Mouse (Mus musculus) bone marrow, adult 2 months (tissue): ENCODE measurements around the gene Zkscan6. TPM values are rescaled to one million over a fixed set of nuclear protein-coding genes. Genes with fewer than 3 reads are reported as not detected.

Experiments used
- H3K27ac ChIP-seq: fragments of 200-500 bp; 2 replicates; pipeline ENCODE4 v1.5.1; 2012; ENCODE audit warnings: low read depth, mild to moderate bottlenecking, control low read depth, inconsistent platforms, low read length; ENCODE audit not compliant: control insufficient read depth, poor library complexity, insufficient read depth
- H3K4me1 ChIP-seq: fragments of 200-500 bp; 2 replicates; pipeline ENCODE4 v1.6.1; 2011; ENCODE audit warnings: low read length; ENCODE audit not compliant: control insufficient read depth, insufficient read depth
- H3K4me3 ChIP-seq: fragments of 200-500 bp; replicated peaks from 2 replicates; pipeline ENCODE3; 2011; ENCODE audit warnings: mild to moderate bottlenecking, low read depth, low read length, control low read depth; ENCODE audit not compliant: control insufficient read depth
- CTCF ChIP-seq: fragments of 200-500 bp; IDR thresholded peaks from 2 replicates; pipeline ENCODE4 v1.5.1; 2011; ENCODE audit warnings: low read length, control low read depth; ENCODE audit not compliant: control insufficient read depth, insufficient read depth
- POLR2A ChIP-seq: fragments of 200-500 bp; IDR thresholded peaks from 2 replicates; pipeline ENCODE4 v1.6.1; 2011; ENCODE audit warnings: low read depth, mild to moderate bottlenecking, control low read depth, low read length, borderline replicate concordance; ENCODE audit not compliant: control insufficient read depth
- WGBS: fragments of 180-500 bp; shearing (Covaris S2); methylation state at CpG from one replicate; pipeline ENCODE4 v1.1.7; 2018; 5-methylcytosine and 5-hydroxymethylcytosine counted together
- polyA plus RNA-seq: library from polyadenylated mRNA; stranded (reverse); fragments of >200 nt; gene quantifications from 2 replicates; pipeline ENCODE4 v1.2.4, GENCODE M21; 2011; ENCODE audit warnings: low replicate concordance; ENCODE audit not compliant: missing spikeins, insufficient read depth, insufficient read length

Gene Zkscan6
- polyA plus RNA-seq, 1 experiment: 16.2 TPM

DNA sequence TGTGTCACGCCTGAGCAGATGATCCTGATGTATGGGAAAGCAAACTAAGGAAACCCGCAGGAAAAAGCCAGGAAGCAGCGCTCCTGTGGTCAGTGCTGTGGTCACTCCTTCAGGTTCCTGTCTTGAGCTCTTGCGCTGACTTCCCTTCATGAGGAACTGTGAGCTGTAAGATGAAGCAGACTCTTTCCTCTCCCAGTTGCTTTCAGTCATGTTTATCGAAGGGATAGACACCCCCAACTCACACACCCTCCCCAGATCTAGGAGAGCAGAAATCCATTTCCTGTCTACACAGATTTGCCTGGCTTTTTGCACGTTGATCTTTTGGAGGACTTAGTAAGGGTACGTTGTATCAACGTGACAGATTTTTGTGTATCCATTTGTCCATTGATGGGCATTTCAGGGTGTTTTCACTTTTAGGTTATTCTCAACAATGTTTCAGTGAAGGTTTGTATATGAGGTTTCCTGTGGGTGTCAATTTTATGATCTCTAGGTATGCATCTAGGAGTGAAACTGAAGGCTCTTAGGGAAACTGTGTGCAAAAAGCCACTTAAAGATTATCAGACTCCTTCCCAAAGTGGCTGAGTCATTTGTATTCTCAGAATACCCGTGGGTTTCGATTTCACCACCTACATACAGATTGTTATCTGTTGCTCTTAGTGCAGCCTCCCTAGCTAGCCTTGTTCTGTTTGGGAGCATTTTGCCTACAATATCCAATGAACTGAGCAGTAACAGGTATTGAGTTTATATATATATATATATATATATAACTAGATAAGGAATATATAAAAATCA, 12.4 kb upstream of the Zkscan6 start:
- 2% methylated on average over 10 of the region's 10 CpGs for WGBS
- Histone ChIP-seq H3K4me1 (peaks cover 2% of the 10 kb centered on the region; the same call in 1 of the 2 replicates), H3K4me3 (peak overlapping the region; percentile 23), H3K27ac (peak overlapping the region; percentile 58)
- no peak for TF ChIP-seq POLR2A

DNA sequence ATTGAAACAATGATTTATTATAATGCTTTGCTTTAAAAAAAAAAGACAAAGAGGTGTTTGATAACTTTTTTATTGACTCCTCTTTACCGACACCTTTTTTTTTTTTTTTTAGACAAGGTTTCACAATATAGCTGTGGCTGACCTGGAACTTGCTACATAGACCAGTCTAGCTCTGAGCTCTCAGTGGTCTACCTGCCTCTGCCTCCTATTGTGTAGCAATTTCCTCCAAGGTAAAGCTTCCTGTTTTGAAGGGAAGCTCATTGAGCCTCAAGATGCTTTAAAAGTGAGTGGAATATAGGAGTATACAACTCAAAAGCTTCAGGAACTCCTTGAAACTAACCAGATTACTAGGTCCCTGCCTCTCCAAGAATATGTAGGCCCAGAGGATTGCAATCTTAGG, 11.1 kb upstream of the Zkscan6 start:
- Histone ChIP-seq H3K27ac (peak overlapping the region; percentile 36; the same call in 1 of the 2 replicates), H3K4me1 (peaks cover 2% of the 10 kb centered on the region; the same call in 1 of the 2 replicates), H3K4me3 (no peak overlapping the region)
- 38% methylated on average over 1 of the region's 1 CpGs for WGBS
- TF ChIP-seq POLR2A (no peak), CTCF (no peak)

DNA sequence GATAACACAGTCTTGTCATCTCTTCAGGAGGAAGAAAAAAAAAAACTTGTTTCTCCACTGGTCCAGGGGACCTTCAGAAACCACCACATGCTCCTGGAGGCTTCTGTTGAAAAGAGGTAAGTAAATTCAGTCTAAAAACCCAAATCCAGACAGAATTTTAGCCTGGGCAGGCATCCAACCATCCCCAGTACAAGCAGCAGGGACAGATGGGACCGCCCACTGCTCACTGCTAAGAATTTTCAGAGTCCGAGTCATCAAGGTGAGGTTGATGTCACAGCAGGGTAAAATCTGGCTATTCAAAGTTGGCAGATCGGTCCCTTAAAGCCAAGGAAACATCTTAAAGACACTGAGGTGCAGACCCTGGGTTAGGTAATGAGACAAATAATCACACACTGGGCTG, 5.1 kb upstream of the Zkscan6 start:
- no peak overlapping the region for H3K27ac ChIP-seq
- TF ChIP-seq POLR2A (no peak), CTCF (no peak)
- WGBS: 82% methylated on average over 3 of the region's 3 CpGs
- no peaks in the 10 kb centered on the region; the same call in 1 of the 2 replicates for H3K4me1 ChIP-seq
- no peak overlapping the region for H3K4me3 ChIP-seq

DNA sequence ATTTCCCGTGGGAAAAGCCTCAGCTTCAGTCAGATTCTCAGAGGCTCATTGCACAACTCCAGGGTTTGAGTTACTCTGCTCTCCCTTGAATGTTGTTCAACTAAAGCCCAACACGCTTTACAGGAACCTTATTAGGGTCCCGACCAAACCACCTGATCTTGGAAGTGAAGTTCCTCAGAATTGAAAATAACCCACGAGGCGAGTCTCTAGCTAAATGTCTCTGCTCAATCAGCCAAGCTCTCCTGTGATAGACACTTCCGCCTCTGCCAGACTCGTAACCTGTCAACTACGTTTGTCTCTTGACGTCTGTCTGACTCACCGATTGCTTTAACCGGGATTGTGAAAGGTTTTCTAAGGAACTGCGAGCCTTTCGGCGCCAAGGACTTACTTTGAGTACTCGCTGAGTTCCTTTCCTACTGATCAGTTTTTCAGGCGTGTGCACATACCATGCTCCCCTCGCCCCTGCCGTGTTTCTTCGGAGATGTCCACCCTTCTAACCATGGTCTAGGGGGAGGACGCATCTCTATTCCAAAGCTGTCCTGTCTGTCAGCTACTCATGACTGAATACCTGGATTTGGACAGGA, 562 bp upstream of the Zkscan6 start:
- peak overlapping the region; percentile 96 for H3K4me3 ChIP-seq
- no peak for TF ChIP-seq POLR2A
- TF ChIP-seq CTCF: no peak
- 1% methylated on average over 20 of the region's 20 CpGs for WGBS
- peaks cover 2% of the 10 kb centered on the region for H3K4me1 ChIP-seq
- H3K27ac ChIP-seq: peak overlapping the region; percentile 86

GRCm38 (mm10) chr11:65807601-65808000, 626 bp downstream of the Zkscan6 start:
- Histone ChIP-seq H3K4me3 (peak overlapping the region; percentile 96), H3K4me1 (peaks cover 2% of the 10 kb centered on the region), H3K27ac (peak overlapping the region; percentile 99)
- TF ChIP-seq CTCF (no peak), POLR2A (no peak)
- 38% methylated on average over 7 of the region's 7 CpGs for WGBS

DNA sequence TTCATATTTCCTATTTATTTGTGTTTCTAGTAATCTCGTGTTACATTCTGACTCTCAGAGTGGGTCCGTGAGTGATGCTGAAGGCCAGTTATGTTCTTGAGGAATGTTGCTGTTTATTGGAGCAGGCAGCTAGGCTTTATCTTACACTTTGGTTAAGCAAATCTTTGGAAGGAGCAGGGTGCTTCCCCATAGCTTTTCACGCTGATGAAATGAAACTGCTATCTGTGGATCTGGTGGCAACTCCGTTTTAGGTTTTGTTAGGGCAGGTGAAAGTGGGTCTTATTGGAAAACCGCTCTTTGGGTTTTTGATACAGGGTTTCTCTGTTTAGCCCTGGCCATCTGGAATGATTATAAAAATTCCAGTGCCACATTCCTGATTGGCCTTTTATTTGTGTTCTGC, 5.1 kb downstream of the Zkscan6 start:
- TF ChIP-seq CTCF: no peak
- no peak for TF ChIP-seq POLR2A
- Histone ChIP-seq H3K27ac (no peak overlapping the region), H3K4me3 (no peak overlapping the region), H3K4me1 (peaks cover 2% of the 10 kb centered on the region)
- WGBS: 72% methylated on average over 5 of the region's 5 CpGs

DNA sequence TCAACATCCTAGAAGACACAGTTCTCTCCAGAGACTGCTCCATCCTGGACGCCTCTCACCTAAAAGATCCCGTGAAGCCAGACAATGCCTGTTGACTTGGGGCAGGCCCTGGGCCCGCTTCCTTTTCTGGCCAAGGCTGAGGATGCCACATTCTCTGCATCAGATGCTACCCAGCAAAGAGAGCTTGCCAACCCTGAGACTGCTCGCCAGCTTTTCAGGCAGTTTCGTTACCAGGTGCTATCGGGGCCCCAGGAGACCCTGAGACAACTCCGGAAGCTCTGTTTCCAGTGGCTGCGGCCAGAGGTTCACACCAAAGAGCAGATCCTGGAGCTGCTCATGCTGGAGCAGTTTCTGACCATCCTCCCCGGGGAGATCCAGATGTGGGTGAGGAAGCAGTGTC, 7.4 kb downstream of the Zkscan6 start:
- no peak for TF ChIP-seq CTCF
- TF ChIP-seq POLR2A: no peak
- Histone ChIP-seq H3K27ac (no peak overlapping the region), H3K4me3 (no peak overlapping the region), H3K4me1 (peaks cover 1% of the 10 kb centered on the region; the same call in 1 of the 2 replicates)
- WGBS: 91% methylated on average over 9 of the region's 9 CpGs

GRCm38 (mm10) chr11:65816237-65816636, 9.3 kb downstream of the Zkscan6 start:
- Histone ChIP-seq H3K27ac (no peak overlapping the region), H3K4me3 (no peak overlapping the region), H3K4me1 (peaks cover 1% of the 10 kb centered on the region; the same call in 1 of the 2 replicates)
- no peak for TF ChIP-seq CTCF
- WGBS: 76% methylated on average over 6 of the region's 6 CpGs
